Mouse (Mus musculus): ENCODE measurements at regions not wholly inside any gene's neighbourhood (a gene's known extent, or its start where the extent isn't known, plus 50 kb on each side); places are given as distances from the start of the nearest gene placed in this dataset.

GRCm38 (mm10) chr13:112016280-112016679, 207.5 kb upstream of the Map3k1 start:
- Histone ChIP-seq H3K27ac (ENCODE audit: control insufficient read depth, insufficient read depth, low read depth, low read length) (no peak overlapping the region), H3K27me3 (ENCODE audit: control insufficient read depth, insufficient read depth, low read length) (no peaks in the 10 kb centered on the region), H3K36me3 (ENCODE audit: control insufficient read depth, insufficient read depth, low read length) (no peaks in the 10 kb centered on the region), H3K4me1 (ENCODE audit: control insufficient read depth, insufficient read depth, low read length) (no peaks in the 10 kb centered on the region), H3K4me3 (ENCODE audit: control insufficient read depth, low read depth, low read length) (no peak overlapping the region)
- TF ChIP-seq POLR2A (IDR thresholded peaks at IDR 0.05; ENCODE audit: control insufficient read depth, low read depth, low read length) (no peak), CTCF (IDR thresholded peaks at IDR 0.05; ENCODE audit: control insufficient read depth, insufficient read depth, insufficient replicate concordance, low read depth, low read length) (no peak)

- H3K27me3 ChIP-seq (ENCODE audit: control insufficient read depth, insufficient read depth, low read length): no peaks in the 10 kb centered on the region
- H3K36me3 ChIP-seq (ENCODE audit: control insufficient read depth, insufficient read depth, low read length): no peaks in the 10 kb centered on the region
- no peak overlapping the region for H3K27ac ChIP-seq (ENCODE audit: control insufficient read depth, insufficient read depth, low read depth, low read length)
- TF ChIP-seq POLR2A (IDR thresholded peaks at IDR 0.05; ENCODE audit: control insufficient read depth, low read depth, low read length) (no peak), CTCF (IDR thresholded peaks at IDR 0.05; ENCODE audit: control insufficient read depth, insufficient read depth, insufficient replicate concordance, low read depth, low read length) (no peak)
- no peak overlapping the region for H3K4me3 ChIP-seq (ENCODE audit: control insufficient read depth, low read depth, low read length)
- H3K4me1 ChIP-seq (ENCODE audit: control insufficient read depth, insufficient read depth, low read length): no peaks in the 10 kb centered on the region; the same call in 1 of the 2 replicates
Measured at GRCm38 (mm10) chr13:112018497-112019281, 209.9 kb upstream of the Map3k1 start.

- Histone ChIP-seq H3K4me1 (ENCODE audit: control insufficient read depth, insufficient read depth, low read length) (no peaks in the 10 kb centered on the region; the same call in 1 of the 2 replicates), H3K27ac (ENCODE audit: control insufficient read depth, insufficient read depth, low read depth, low read length) (no peak overlapping the region), H3K4me3 (ENCODE audit: control insufficient read depth, low read depth, low read length) (no peak overlapping the region), H3K36me3 (ENCODE audit: control insufficient read depth, insufficient read depth, low read length) (no peaks in the 10 kb centered on the region), H3K27me3 (ENCODE audit: control insufficient read depth, insufficient read depth, low read length) (no peaks in the 10 kb centered on the region)
- TF ChIP-seq POLR2A (IDR thresholded peaks at IDR 0.05; ENCODE audit: control insufficient read depth, low read depth, low read length): no peak
- no peak for TF ChIP-seq CTCF (IDR thresholded peaks at IDR 0.05; ENCODE audit: control insufficient read depth, insufficient read depth, insufficient replicate concordance, low read depth, low read length)
Measured at GRCm38 (mm10) chr13:112019575-112019974, 210.8 kb upstream of the Map3k1 start.

- no peaks in the 10 kb centered on the region for H3K27me3 ChIP-seq (ENCODE audit: control insufficient read depth, insufficient read depth, low read length)
- no peaks in the 10 kb centered on the region; the same call in 1 of the 2 replicates for H3K4me1 ChIP-seq (ENCODE audit: control insufficient read depth, insufficient read depth, low read length)
- H3K27ac ChIP-seq (ENCODE audit: control insufficient read depth, insufficient read depth, low read depth, low read length): no peak overlapping the region
- TF ChIP-seq CTCF (IDR thresholded peaks at IDR 0.05; ENCODE audit: control insufficient read depth, insufficient read depth, insufficient replicate concordance, low read depth, low read length) (no peak), POLR2A (IDR thresholded peaks at IDR 0.05; ENCODE audit: control insufficient read depth, low read depth, low read length) (no peak)
- H3K4me3 ChIP-seq (ENCODE audit: control insufficient read depth, low read depth, low read length): no peak overlapping the region
- H3K36me3 ChIP-seq (ENCODE audit: control insufficient read depth, insufficient read depth, low read length): no peaks in the 10 kb centered on the region
Measured at GRCm38 (mm10) chr13:112023171-112023570, 214.4 kb upstream of the Map3k1 start.

GRCm38 (mm10) chr13:112024667-112025585, 216.1 kb upstream of the Map3k1 start:
- Histone ChIP-seq H3K27me3 (ENCODE audit: control insufficient read depth, insufficient read depth, low read length) (no peaks in the 10 kb centered on the region), H3K27ac (ENCODE audit: control insufficient read depth, insufficient read depth, low read depth, low read length) (no peak overlapping the region)

GRCm38 (mm10) chr13:112025586-112025950, 216.8 kb upstream of the Map3k1 start:
- no peaks in the 10 kb centered on the region; the same call in 1 of the 2 replicates for H3K4me1 ChIP-seq (ENCODE audit: control insufficient read depth, insufficient read depth, low read length)
- no peak overlapping the region for H3K27ac ChIP-seq (ENCODE audit: control insufficient read depth, insufficient read depth, low read depth, low read length)
- no peaks in the 10 kb centered on the region for H3K36me3 ChIP-seq (ENCODE audit: control insufficient read depth, insufficient read depth, low read length)
- no peak for TF ChIP-seq POLR2A (IDR thresholded peaks at IDR 0.05; ENCODE audit: control insufficient read depth, low read depth, low read length)
- TF ChIP-seq CTCF (IDR thresholded peaks at IDR 0.05; ENCODE audit: control insufficient read depth, insufficient read depth, insufficient replicate concordance, low read depth, low read length): no peak
- H3K27me3 ChIP-seq (ENCODE audit: control insufficient read depth, insufficient read depth, low read length): no peaks in the 10 kb centered on the region
- no peak overlapping the region for H3K4me3 ChIP-seq (ENCODE audit: control insufficient read depth, low read depth, low read length)

More at GRCm38 (mm10) chr13:112024667-112025585, 216.1 kb upstream of the Map3k1 start:
- Histone ChIP-seq H3K36me3 (ENCODE audit: control insufficient read depth, insufficient read depth, low read length) (no peaks in the 10 kb centered on the region), H3K4me1 (ENCODE audit: control insufficient read depth, insufficient read depth, low read length) (no peaks in the 10 kb centered on the region; the same call in 1 of the 2 replicates), H3K4me3 (ENCODE audit: control insufficient read depth, low read depth, low read length) (no peak overlapping the region)
- no peak for TF ChIP-seq CTCF (IDR thresholded peaks at IDR 0.05; ENCODE audit: control insufficient read depth, insufficient read depth, insufficient replicate concordance, low read depth, low read length)
- TF ChIP-seq POLR2A (IDR thresholded peaks at IDR 0.05; ENCODE audit: control insufficient read depth, low read depth, low read length): no peak

GRCm38 (mm10) chr13:112027736-112028135, 218.9 kb upstream of the Map3k1 start:
- no peak overlapping the region for H3K4me3 ChIP-seq (ENCODE audit: control insufficient read depth, low read depth, low read length)
- no peaks in the 10 kb centered on the region; the same call in 1 of the 2 replicates for H3K4me1 ChIP-seq (ENCODE audit: control insufficient read depth, insufficient read depth, low read length)
- TF ChIP-seq CTCF (IDR thresholded peaks at IDR 0.05; ENCODE audit: control insufficient read depth, insufficient read depth, insufficient replicate concordance, low read depth, low read length) (no peak), POLR2A (IDR thresholded peaks at IDR 0.05; ENCODE audit: control insufficient read depth, low read depth, low read length) (no peak)
- no peak overlapping the region for H3K27ac ChIP-seq (ENCODE audit: control insufficient read depth, insufficient read depth, low read depth, low read length)
- H3K36me3 ChIP-seq (ENCODE audit: control insufficient read depth, insufficient read depth, low read length): no peaks in the 10 kb centered on the region
- no peaks in the 10 kb centered on the region for H3K27me3 ChIP-seq (ENCODE audit: control insufficient read depth, insufficient read depth, low read length)
